Mouse (Mus musculus): ENCODE measurements at regions not wholly inside any gene's neighbourhood (a gene's known extent, or its start where the extent isn't known, plus 50 kb on each side); places are given as distances from the start of the nearest gene placed in this dataset.

DNA sequence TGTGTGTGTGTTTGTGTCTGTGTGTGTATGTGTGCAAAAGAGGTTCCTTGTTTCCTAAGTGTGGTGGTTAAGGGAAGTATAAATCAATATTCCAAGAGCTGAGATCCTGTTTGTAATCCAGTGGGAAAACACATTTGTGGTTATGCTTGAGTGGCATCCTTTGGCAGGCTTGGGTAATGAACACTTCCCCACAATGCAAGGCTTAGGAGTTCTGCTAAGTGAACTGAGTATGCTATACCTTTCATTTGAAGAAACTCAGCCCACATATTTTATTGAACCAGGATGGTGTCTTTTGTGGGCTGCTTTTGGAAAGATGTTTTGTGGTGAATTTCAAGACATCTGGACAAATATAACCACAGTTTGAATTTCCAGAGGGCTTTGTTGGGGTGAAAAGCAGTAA is 298.2 kb downstream of the Aldoart1 start:
- TF ChIP-seq CTCF (IDR thresholded peaks at IDR 0.05; ENCODE audit: control insufficient read depth, insufficient read depth, insufficient read length) (no peak), CEBPB (IDR thresholded peaks at IDR 0.05; ENCODE audit: low read depth) (no peak), MAX (IDR thresholded peaks at IDR 0.05) (no peak), USF1 (IDR thresholded peaks at IDR 0.05; ENCODE audit: low read depth) (no peak), MYOD1 (IDR thresholded peaks at IDR 0.05; ENCODE audit: control insufficient read depth, insufficient read length, low read depth) (no peak), FOSL1 (IDR thresholded peaks at IDR 0.05; ENCODE audit: insufficient read depth, low read length, poor library complexity, severe bottlenecking) (no peak)

Measured in C2C12 (cell line).